Mouse (Mus musculus) left cerebral cortex, postnatal 36 days (tissue): ENCODE results near the gene Eif4g1. TPM values are rescaled to one million over a fixed set of nuclear protein-coding genes. Genes with fewer than 3 reads are reported as not detected.
"Not testable (repeated sequence)": the region's sequence is repeated elsewhere in the genome, so short reads cannot be mapped to it uniquely, and the experiment has no call there.

Experiments used
- DNase-seq, 2 experiments: peaks; one replicate each; pipeline ENCODE4 v3.0.0; 2021 to 2022; ENCODE audit warnings: low spot score in 2 of 2, mixed read lengths in 1 of 2
- intact Hi-C: fragments of 180-260 bp; cut with DNase I; formaldehyde crosslinking; loops from one replicate; pipeline ENCODE4 v1.15.1; 2025
- total RNA-seq, 2 experiments: library from RNA; stranded (reverse); gene quantifications; 2 replicates each; pipeline ENCODE4 v1.2.3; 2021

Eif4g1 gene
- 100 to 1,000 TPM; 281 to 286 TPM for total RNA-seq

DNA sequence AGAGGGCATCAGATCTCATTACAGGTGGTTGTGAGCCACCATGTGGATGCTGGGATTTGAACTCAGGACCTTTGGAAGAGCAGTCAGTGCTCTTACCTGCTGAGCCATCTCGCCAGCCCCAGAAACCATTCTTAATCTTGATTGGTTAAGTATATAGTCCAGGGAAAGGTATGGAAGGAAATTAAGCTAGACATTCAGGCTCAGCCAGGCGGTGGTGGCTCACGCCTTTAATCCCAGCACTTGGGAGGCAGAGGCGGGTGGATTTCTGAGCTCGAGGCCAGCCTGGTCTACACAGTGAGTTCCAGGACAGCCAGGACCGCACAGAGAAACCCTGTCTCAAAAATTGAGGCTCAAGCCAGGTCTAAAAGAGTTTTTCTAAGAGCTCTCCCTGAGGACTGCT lies at the start of gene Eif4g1:
Gene Eif4g1, plus strand, starts transcription at position 301 of the 400 bp plus-strand sequence.
- intact Hi-C loops, result loop anchor here (5.0 kb wide), 1 partner anchor 81 kb away; the partner anchor contains the start of gene Vwa5b2
- DNase-seq, result not testable (repeated sequence)

DNA sequence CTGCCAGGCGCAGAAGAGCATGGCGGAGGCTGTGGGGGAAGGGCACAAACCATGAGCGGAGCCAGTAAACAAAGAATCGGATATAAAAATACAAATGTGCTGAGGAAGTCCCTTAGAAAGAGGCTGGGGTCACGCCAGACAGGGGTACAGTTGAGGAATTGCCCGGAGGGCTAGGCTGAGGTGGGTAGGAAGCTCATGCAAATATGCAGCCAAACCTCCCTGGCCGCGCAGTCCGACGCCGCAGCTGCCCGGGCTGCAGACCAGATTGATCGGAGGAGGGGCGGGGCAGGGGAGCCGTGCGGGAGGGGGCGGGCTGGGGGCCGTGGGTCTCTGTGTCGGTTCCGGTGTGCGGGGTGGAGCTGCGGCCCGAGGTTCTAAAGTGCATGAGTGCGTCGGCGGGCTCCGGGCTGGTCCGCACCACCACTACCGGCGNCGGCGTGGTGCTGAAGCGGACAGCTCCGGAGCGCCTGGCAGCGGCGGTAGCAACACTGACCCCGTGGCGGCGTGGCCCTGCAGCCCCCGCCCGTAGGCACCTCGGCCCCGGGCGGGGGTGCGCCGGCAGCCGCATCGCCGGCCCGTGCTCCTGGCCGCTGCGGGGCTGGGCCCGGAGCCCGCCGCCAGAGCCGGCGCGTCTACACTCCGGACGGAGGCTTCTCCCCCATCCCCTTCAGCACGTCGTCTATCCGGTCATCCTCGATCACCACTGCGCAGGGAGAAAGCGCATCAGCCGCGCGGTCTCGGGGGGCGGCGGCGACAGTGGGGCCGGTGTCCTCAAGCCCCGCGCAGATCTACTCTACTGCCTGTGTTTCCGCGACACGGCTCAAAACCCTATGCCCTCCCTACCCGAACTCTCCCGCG lies 48.3 kb upstream of the Eif4g1 start:
- intact Hi-C loops, result no loop called here

DNA sequence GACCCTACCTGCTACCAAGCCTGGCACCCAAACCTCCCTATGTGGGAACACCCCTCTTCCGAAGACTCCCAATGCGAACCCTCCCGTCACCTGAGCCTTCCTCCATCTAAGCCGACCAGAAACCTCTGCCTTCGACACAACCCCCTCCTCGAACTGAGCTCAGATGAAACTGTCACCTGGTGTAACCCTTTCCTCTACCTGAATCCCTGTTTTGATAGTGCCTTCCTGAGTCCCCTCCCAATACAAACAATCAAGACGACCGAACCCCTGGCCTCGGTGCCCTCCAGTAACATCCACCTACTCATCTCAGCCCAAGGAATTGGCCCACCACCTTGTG lies 47.7 kb upstream of the Eif4g1 start:
- no peak for DNase-seq
- intact Hi-C loops, result no loop called here

More for the DNA sequence above, 48.3 kb upstream of the Eif4g1 start:
- DNase-seq, result peak in 1 of 2 experiments; percentile 19

DNA sequence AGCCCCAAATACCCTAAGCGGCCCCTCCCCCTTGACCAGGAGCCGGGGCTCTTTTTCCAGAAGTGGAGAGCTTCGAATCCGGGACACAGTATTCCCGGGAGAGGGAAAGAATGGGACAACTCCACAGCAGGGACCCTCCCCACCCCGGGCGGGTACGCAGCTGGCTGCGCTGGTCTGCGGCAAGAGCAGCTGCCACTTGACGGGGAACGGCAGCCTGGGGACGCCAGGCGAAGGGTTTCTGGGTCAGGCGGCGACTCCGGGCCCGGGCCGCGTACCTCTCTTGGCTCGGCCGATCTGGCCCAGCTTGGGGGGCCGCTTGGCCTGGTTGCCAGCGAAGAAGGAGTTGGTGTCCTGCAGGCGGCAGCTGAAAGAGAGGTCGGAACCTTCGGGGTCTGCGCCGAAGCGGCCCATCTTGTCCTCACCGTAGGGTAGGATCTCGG lies 47.3 kb upstream of the Eif4g1 start:
- intact Hi-C loops, result no loop called here
- DNase-seq, result peak in 1 of 2 experiments; percentile 53

DNA sequence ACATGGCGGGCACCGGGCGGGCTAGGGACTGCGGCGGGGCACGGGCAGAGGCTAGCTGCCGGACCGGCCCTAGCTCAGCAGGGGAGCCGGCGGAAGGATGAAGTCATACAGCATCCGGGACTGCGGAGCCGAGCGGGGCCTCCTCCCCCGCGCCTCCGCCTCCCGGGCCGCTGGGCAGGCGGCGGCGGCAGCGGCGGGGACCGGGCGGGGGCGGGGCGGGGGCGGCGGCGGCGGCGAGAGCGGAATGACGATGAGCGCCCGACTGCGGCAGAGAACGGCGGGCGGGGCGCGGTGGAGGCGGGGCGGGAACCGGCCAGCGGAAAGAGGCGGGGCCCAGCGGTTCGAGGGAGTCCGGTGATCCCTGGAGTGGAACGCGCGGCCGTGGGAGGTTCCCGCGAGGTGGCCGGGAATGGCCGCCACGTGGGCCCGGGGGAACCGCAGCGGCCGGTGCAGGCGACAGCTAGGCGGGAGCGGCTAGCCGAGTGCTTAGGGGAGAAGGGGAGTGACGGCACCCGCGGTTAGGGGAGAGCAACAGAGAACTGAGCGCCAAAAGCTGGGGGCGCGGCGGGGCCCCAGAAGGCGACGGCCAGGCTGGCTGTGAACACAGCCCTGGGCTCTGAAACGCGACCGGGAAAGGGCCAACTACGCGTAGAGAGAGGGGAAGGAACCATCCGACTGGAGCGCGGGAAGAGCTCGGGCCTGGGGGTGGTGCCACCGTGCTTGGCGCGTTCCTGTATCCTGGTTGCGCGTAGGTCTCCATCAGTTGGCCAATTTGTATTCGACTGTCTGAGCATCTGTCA lies 46.7 kb upstream of the Eif4g1 start, which contains the start of gene Camk2n2:
Gene Camk2n2, minus strand, starts transcription at position 97 of the 800 bp plus-strand sequence.
- DNase-seq, result peak; percentile 61 to 71
- intact Hi-C loops, result no loop called here

DNA sequence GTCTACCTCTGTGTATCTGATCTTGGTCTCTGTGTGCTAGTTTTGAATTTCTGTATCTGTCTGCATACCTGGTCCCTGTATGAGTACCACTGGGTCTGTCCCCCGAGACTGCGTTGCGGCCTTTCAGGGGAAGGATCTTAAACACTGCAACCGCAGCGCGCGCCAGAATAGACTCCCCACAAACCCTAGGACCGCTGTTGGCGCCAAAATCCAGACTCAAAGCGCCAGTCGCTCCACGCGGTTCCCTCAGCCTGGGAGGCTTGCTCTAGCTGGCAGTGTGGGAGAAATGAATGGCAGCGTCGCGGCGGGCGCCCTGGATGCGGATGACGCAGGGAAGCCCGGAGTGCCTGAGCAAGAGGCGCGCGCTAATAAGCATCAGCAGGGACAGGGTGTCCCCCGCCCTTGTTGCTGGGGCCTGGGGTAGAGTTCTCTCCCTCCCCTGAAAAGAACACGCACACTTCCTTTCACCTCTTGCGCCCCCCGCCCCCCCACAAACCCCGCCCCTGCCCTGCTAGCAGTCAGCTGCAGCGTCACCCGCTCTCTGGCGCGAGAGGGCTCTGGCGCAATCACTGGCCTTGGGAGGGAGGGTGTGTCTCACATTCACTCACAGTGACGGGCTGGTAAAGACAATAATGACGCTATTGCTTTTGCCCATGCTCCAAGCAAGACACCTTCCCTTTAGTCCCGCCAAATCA lies 46.0 kb upstream of the Eif4g1 start:
- peak; percentile 61 to 71 for DNase-seq
- intact Hi-C loops, result no loop called here

DNA sequence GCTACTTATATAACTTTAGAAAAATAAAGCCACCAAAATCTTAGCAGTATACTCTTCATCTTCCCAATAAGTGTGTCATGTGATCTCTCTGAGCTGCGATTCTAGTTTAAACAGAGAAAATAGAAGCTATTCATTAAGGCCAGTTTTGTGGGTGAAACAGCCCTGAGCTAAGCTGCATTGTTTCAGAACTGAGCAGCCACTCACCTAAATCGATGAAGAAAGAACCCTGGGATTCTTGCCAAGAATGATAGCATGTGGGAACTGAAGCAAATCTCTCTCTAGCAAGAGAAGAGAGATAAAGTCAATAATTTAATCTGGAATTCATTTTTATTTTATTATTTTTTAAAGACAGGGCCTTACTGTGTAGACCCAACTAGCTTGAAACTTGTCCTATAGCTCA lies 44.9 kb upstream of the Eif4g1 start:
- intact Hi-C loops, result no loop called here

DNA sequence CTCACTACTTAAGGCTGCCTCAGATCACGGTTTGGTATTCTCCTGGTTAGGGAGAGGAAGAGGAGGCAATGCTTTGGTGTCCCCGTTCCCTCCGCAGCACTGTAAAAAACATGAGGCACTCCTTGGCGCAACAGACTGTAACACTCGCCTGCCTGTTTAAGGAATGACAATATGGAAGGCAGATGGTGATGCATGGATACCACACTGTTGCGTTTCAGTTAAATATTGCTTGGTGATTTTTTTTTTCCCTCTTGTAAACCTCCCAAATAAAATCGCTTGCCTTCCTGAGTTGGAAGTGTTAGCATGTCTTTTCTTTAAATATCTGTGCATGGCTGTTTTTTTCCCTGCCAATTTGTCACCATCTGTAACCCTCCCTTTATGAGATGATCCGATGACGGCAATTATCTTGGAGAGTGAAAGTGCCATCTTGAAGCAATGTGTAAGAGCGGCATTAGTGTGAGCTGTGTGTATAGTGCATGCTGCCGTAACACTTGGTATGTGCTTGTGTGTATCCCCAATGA lies 39.2 kb upstream of the Eif4g1 start:
- peak; percentile 54 to 59 for DNase-seq

More for the DNA sequence above, 44.9 kb upstream of the Eif4g1 start:
- DNase-seq, result no peak

DNA sequence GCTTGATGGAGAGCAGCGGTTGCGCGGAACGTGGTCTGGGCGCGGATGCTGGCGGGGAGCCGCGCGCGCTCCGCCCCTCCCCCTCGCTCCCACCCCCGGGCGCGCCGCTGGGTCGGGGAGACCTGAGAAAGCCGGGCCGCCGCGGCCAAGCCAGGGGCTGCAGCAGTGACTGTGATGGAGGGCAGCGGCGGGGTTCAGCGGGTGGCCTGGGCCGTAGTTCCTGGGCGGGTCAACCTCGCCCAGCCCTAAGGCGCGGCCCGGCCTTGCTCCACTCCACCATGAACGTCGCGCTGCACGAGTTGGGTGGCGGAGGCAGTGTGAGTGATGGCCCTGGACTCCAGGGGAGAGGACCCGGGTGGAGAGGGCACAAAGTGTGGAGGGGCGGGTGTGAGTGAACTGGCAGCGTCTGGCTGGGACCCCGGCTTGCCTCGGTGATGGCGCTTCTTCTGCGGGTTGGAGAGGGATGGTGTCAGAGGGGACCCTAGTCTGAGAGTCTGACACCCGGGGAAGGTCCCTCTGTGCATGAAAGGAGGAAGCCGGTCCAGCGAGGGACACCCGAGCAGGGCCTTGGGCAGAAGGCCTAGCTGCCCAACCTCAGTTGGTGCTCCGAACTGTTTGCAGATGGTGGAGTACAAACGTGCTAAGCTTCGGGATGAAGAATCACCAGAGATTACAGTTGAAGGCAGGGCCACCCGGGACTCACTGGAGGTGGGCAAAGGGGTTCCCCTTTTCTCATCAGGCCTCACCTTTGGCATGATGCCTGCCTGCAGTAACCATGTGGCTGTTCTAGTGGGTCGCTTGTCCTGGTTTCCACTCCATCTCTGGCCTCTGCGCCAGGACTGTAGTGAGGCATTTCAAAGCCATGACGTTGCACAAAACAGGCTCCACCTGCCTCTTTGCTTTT lies 38.1 kb upstream of the Eif4g1 start, which contains the start of gene Ece2:
Gene Ece2, plus strand, starts transcription at position 98 of the 904 bp plus-strand sequence.
- intact Hi-C loops, result no loop called here
- peak in 1 of 2 experiments; percentile 38 for DNase-seq

More for the DNA sequence above, 39.2 kb upstream of the Eif4g1 start:
- intact Hi-C loops, result no loop called here

DNA sequence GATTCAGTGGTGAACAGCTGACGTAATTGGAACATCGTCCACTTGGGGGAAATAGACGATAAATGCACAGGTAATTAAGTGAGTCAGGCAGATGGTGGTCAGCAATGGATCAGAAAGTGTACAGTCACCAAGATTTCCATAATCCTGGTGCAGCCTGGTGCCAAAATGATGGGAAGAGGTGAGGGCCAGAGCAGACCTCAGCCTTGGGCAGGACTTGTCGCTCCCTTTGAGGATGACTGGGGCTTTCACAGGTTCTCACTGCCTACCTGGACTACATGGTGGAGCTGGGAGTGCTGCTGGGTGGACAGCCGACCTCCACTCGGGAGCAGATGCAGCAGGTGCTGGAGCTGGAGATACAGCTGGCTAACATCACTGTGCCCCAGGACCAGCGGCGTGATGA lies 30.7 kb upstream of the Eif4g1 start:
- intact Hi-C loops, result no loop called here
- no peak for DNase-seq

DNA sequence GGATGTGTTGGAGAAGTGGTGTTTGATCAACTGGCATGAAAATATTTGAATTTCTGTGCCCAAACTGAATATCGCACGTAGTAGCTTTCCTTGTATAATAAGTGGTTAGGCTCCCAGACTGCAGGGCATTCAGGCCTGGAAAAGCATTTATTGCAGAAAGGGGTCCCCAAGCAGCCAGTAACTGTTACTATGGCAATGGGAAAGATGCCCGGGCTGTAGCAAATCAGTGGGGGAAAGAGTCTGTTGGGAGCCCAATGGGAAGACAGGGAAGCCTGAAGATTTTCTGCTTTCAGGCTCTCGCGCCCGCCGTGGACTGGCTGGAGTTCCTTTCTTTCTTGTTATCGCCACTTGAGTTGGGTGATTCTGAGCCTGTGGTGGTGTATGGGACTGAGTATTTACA lies 29.7 kb upstream of the Eif4g1 start:
- intact Hi-C loops, result no loop called here
- DNase-seq, result peak in 1 of 2 experiments; percentile 11

DNA sequence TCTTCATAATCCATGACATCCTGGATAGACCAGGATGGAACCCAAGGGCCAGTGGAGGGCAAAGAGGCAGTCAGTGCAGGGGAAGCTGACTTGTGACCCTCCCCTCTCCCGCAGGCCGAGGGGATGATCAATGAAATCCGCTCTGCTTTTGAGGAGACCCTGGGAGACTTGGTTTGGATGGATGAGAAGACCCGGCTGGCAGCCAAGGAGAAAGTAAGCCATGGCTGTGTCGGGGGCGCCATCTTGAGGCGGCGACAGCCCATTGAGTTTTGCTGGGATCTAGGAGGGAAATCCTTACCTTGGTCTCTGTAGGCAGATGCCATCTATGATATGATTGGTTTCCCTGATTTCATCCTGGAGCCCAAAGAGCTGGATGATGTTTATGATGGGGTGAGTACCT lies 26.0 kb upstream of the Eif4g1 start:
- intact Hi-C loops, result loop anchor here (5.0 kb wide), 1 partner anchor 95 kb away; the partner anchor contains the start of gene Abcf3
- DNase-seq, result peak; percentile 67 to 71

DNA sequence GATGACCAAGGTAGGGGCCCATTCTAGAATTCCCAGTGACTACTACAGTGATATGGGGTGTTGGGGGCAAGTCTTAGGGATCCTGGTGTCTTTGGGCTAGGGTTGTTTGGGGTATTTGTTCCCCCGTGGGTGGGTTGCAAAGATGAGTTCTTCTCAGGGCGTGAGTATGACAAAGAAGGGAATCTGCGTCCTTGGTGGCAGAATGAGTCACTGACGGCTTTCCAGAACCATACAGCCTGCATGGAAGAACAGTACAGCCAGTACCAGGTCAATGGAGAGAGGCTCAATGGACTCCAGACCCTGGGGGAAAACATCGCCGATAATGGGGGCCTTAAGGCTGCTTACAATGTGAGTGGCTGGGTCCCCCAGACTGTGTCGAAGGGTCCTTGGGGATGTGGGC lies 24.2 kb upstream of the Eif4g1 start:
- intact Hi-C loops, result loop anchor here (5.0 kb wide), 1 partner anchor 97 kb away; the partner anchor contains the start of gene Abcf3
- no peak for DNase-seq

DNA sequence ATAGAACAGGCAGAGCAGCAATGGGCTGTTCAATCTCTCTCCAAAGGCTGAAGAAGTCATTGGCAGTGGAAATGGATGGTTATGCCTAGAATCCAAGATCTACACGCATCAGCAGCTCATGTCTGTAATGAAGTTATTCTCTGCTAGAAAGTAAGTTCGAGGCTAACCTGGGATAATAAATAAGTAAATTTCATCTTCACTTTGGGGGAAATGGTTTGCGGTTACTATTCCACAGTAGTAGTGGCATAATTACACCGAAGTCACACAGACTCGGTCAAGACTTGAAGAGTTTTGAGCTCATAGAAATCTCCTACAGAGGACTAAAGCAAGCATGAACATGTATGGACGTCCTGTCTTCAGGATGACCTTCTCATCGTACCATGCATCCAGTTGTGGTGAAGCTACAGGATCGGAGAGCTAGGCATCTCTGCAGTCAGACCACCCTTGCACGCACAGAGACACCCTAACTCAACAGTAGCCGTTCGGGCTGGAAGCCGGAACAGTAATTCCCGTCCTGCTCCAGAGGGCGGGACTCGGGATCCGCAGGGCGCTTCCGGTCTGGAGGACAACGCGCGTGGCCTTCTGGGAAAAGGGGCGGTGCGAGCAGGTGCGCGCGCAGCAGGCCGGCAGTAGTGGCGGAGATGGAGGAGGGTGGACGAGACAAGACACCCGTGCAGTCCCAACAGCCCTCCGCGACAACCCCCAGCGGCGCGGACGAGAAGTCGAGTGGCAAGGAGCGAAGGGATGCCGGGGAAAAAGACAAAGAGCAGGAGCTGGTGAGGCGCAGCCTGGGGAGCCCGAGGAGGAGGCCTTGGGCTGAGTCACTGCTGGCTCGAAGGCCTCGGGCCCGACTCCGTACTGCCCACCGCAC lies 16.8 kb upstream of the Eif4g1 start, which contains the start of gene Psmd2:
Gene Psmd2, plus strand, starts transcription at position 577 of the 871 bp plus-strand sequence.
- intact Hi-C loops, result loop anchor here (5.0 kb wide), 2 partner anchors 134 to 154 kb away; partner anchors contain the start of genes Dvl3 and Eif2b5
- peak; percentile 97 to 98 for DNase-seq

DNA sequence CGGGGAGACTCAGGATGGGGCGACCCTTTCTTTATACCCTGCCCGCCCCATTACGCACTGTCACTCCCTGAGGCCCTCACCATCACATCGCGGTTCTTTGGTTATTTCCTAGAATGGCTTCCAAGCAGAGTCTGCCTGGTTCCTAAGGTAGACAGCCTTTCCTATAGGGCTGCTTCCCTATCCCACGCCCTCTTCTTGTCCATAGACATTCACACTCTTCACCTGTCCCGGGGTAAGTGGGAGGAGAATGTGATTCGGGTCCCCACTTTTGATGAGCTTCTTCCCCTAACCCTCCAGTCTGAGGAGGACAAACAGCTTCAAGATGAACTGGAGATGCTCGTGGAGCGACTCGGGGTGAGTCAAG lies 16.2 kb upstream of the Eif4g1 start:
- intact Hi-C loops, result loop anchor here (5.0 kb wide), 2 partner anchors 135 to 155 kb away; partner anchors contain the start of genes Dvl3 and Eif2b5
- DNase-seq, result no peak

DNA sequence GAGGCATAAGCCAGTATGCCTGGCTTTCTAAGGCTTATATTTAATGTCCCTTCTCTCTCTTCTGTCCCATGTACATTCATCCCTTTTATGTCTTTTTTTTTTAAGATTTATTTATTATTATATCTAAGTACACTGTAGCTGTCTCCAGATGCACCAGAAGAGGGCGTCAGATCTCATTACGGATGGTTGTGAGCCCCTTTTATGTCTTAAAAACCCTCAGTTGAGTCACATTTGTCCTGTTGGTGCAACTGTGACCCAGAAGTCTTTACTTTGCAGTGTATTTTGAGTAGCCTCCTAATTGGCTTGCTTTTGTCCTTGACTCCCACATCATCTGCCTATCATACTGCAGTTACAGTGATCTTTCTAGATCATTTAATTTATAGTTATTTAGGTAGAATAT lies 14.8 kb upstream of the Eif4g1 start:
- intact Hi-C loops, result loop anchor here (5.0 kb wide), 2 partner anchors 136 to 156 kb away; partner anchors contain the start of genes Dvl3 and Eif2b5
- DNase-seq, result no peak

DNA sequence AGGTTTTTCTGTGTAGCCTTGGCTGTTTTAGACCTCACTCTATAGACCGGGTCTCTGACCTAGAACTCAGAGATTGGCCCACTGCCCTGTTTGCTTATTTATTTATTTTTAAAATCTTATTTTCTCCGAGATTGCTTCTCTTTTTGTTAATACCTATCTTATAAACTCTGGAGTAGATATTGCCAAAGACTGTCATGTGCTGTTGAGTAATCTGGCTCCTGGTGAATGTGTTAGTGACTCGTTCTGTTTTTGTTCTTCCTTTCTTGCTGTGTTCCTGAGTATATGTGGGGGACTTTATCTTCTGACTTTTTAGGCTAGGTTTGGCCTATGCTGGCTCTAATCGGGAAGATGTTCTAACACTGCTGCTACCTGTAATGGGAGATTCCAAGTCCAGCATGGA lies 10.5 kb upstream of the Eif4g1 start:
- no peak for DNase-seq
- intact Hi-C loops, result no loop called here
